Mouse (Mus musculus): ENCODE data around the gene Cse1l. TPM values are rescaled to one million over a fixed set of nuclear protein-coding genes. Genes with fewer than 3 reads are reported as not detected.

Cse1l gene
- polyA plus RNA-seq, 1 experiment from 2014 or later, result 165 TPM

- H3K27ac ChIP-seq, result no peak overlapping the region
- no peaks in the 10 kb centered on the region for H3K27me3 ChIP-seq (ENCODE audit: insufficient read depth, poor library complexity, severe bottlenecking)
- DNase-seq (ENCODE audit: low spot score), result no peak
- H3K36me3 ChIP-seq, result peaks cover 74% of the 10 kb centered on the region
- WGBS, result 92% methylated on average over 8 of the region's 8 CpGs
- H3K4me3 ChIP-seq, result no peak overlapping the region
- no peaks in the 10 kb centered on the region for H3K9me3 ChIP-seq
- H3K4me1 ChIP-seq (replicated peaks), result no peaks in the 10 kb centered on the region
Measured at GRCm38 (mm10) chr2:166960648-166961330, 54.9 kb downstream of the Cse1l start.

GRCm38 (mm10) chr2:166963257-166963656 lies 57.4 kb downstream of the Cse1l start:
- Histone ChIP-seq H3K9me3 (no peaks in the 10 kb centered on the region), H3K4me3 (no peak overlapping the region), H3K27me3 (ENCODE audit: insufficient read depth, poor library complexity, severe bottlenecking) (no peaks in the 10 kb centered on the region), H3K27ac (no peak overlapping the region), H3K4me1 (replicated peaks) (no peaks in the 10 kb centered on the region), H3K36me3 (peaks cover 49% of the 10 kb centered on the region)
- 82% methylated on average over 8 of the region's 8 CpGs for WGBS
- no peak for DNase-seq (ENCODE audit: low spot score)

GRCm38 (mm10) chr2:166964773-166965172 lies 58.9 kb downstream of the Cse1l start:
- Histone ChIP-seq H3K27me3 (ENCODE audit: insufficient read depth, poor library complexity, severe bottlenecking) (no peaks in the 10 kb centered on the region), H3K9me3 (no peaks in the 10 kb centered on the region), H3K36me3 (peaks cover 34% of the 10 kb centered on the region), H3K4me3 (no peak overlapping the region), H3K4me1 (replicated peaks) (no peaks in the 10 kb centered on the region), H3K27ac (no peak overlapping the region)
- 88% methylated on average over 2 of the region's 2 CpGs for WGBS
- DNase-seq (ENCODE audit: low spot score), result no peak

GRCm38 (mm10) chr2:166973153-166973552 lies 67.3 kb downstream of the Cse1l start:
- WGBS, result 77% methylated on average over 1 of the region's 1 CpGs
- no peak overlapping the region for H3K27ac ChIP-seq
- DNase-seq (ENCODE audit: low spot score), result no peak
- no peaks in the 10 kb centered on the region; the same call in 1 of the 2 replicates for H3K36me3 ChIP-seq
- no peaks in the 10 kb centered on the region for H3K27me3 ChIP-seq (ENCODE audit: insufficient read depth, poor library complexity, severe bottlenecking)
- no peaks in the 10 kb centered on the region for H3K9me3 ChIP-seq
- H3K4me1 ChIP-seq (replicated peaks), result peaks cover 31% of the 10 kb centered on the region
- H3K4me3 ChIP-seq, result no peak overlapping the region

GRCm38 (mm10) chr2:166974177-166974872 lies 68.5 kb downstream of the Cse1l start:
- H3K36me3 ChIP-seq, result no peaks in the 10 kb centered on the region; the same call in 1 of the 2 replicates
- WGBS, result 87% methylated on average over 6 of the region's 6 CpGs
- H3K4me1 ChIP-seq (replicated peaks), result peaks cover 31% of the 10 kb centered on the region
- DNase-seq (ENCODE audit: low spot score), result no peak
- H3K9me3 ChIP-seq, result no peaks in the 10 kb centered on the region
- no peak overlapping the region for H3K27ac ChIP-seq
- no peaks in the 10 kb centered on the region for H3K27me3 ChIP-seq (ENCODE audit: insufficient read depth, poor library complexity, severe bottlenecking)
- H3K4me3 ChIP-seq, result no peak overlapping the region

GRCm38 (mm10) chr2:166976356-166976755 lies 70.5 kb downstream of the Cse1l start:
- H3K36me3 ChIP-seq, result no peaks in the 10 kb centered on the region; the same call in 1 of the 2 replicates
- no peaks in the 10 kb centered on the region for H3K27me3 ChIP-seq (ENCODE audit: insufficient read depth, poor library complexity, severe bottlenecking)
- 73% methylated on average over 3 of the region's 3 CpGs for WGBS
- peaks cover 31% of the 10 kb centered on the region for H3K4me1 ChIP-seq (replicated peaks)
- no peak overlapping the region for H3K4me3 ChIP-seq
- DNase-seq (ENCODE audit: low spot score), result no peak
- H3K9me3 ChIP-seq, result no peaks in the 10 kb centered on the region
- H3K27ac ChIP-seq, result no peak overlapping the region

GRCm38 (mm10) chr2:166977490-166977889 lies 71.7 kb downstream of the Cse1l start:
- WGBS, result 81% methylated on average over 3 of the region's 3 CpGs
- DNase-seq (ENCODE audit: low spot score), result no peak
- no peak overlapping the region for H3K4me3 ChIP-seq
- H3K36me3 ChIP-seq, result peaks cover 3% of the 10 kb centered on the region; the same call in 1 of the 2 replicates
- no peak overlapping the region for H3K27ac ChIP-seq
- H3K4me1 ChIP-seq (replicated peaks), result peaks cover 31% of the 10 kb centered on the region
- no peaks in the 10 kb centered on the region for H3K27me3 ChIP-seq (ENCODE audit: insufficient read depth, poor library complexity, severe bottlenecking)
- H3K9me3 ChIP-seq, result no peaks in the 10 kb centered on the region

GRCm38 (mm10) chr2:166980161-166980560 lies 74.3 kb downstream of the Cse1l start:
- Histone ChIP-seq H3K27me3 (ENCODE audit: insufficient read depth, poor library complexity, severe bottlenecking) (no peaks in the 10 kb centered on the region), H3K36me3 (peaks cover 21% of the 10 kb centered on the region), H3K9me3 (no peaks in the 10 kb centered on the region), H3K4me1 (replicated peaks) (peaks cover 21% of the 10 kb centered on the region), H3K4me3 (no peak overlapping the region), H3K27ac (no peak overlapping the region)
- no peak for DNase-seq (ENCODE audit: low spot score)
- 89% methylated on average over 2 of the region's 2 CpGs for WGBS

GRCm38 (mm10) chr2:166983351-166983894 lies 77.6 kb downstream of the Cse1l start:
- WGBS, result 83% methylated on average over 4 of the region's 4 CpGs
- DNase-seq (ENCODE audit: low spot score), result no peak
- no peaks in the 10 kb centered on the region for H3K9me3 ChIP-seq

GRCm38 (mm10) chr2:166990861-166991260 lies 85.0 kb downstream of the Cse1l start:
- Histone ChIP-seq H3K27ac (no peak overlapping the region), H3K4me3 (no peak overlapping the region), H3K4me1 (replicated peaks) (peaks cover 35% of the 10 kb centered on the region)

More at GRCm38 (mm10) chr2:166983351-166983894, 77.6 kb downstream of the Cse1l start:
- H3K27ac ChIP-seq, result no peak overlapping the region
- H3K36me3 ChIP-seq, result peaks cover 21% of the 10 kb centered on the region
- no peak overlapping the region for H3K4me3 ChIP-seq
- no peaks in the 10 kb centered on the region for H3K4me1 ChIP-seq (replicated peaks)
- H3K27me3 ChIP-seq (ENCODE audit: insufficient read depth, poor library complexity, severe bottlenecking), result no peaks in the 10 kb centered on the region

GRCm38 (mm10) chr2:166991945-166992344 lies 86.1 kb downstream of the Cse1l start:
- Histone ChIP-seq H3K27ac (no peak overlapping the region), H3K4me1 (replicated peaks) (peaks cover 40% of the 10 kb centered on the region), H3K9me3 (no peaks in the 10 kb centered on the region), H3K4me3 (no peak overlapping the region), H3K27me3 (ENCODE audit: insufficient read depth, poor library complexity, severe bottlenecking) (no peaks in the 10 kb centered on the region), H3K36me3 (no peaks in the 10 kb centered on the region; the same call in 1 of the 2 replicates)
- no peak for DNase-seq (ENCODE audit: low spot score)

More at GRCm38 (mm10) chr2:166990861-166991260, 85.0 kb downstream of the Cse1l start:
- no peak for DNase-seq (ENCODE audit: low spot score)
- no peaks in the 10 kb centered on the region for H3K9me3 ChIP-seq
- 90% methylated on average over 7 of the region's 7 CpGs for WGBS
- H3K36me3 ChIP-seq, result no peaks in the 10 kb centered on the region; the same call in 1 of the 2 replicates
- no peaks in the 10 kb centered on the region for H3K27me3 ChIP-seq (ENCODE audit: insufficient read depth, poor library complexity, severe bottlenecking)

GRCm38 (mm10) chr2:166995021-166995795 lies 89.4 kb downstream of the Cse1l start:
- peak overlapping the region; percentile 98 for H3K27ac ChIP-seq
- peak; percentile 20 for DNase-seq (ENCODE audit: low spot score)
- H3K27me3 ChIP-seq (ENCODE audit: insufficient read depth, poor library complexity, severe bottlenecking), result no peaks in the 10 kb centered on the region
- H3K36me3 ChIP-seq, result no peaks in the 10 kb centered on the region
- H3K4me3 ChIP-seq, result peak overlapping the region; percentile 99
- WGBS, result 6% methylated on average over 28 of the region's 28 CpGs
- H3K9me3 ChIP-seq, result no peaks in the 10 kb centered on the region
- H3K4me1 ChIP-seq (replicated peaks), result peaks cover 40% of the 10 kb centered on the region
